Mouse (Mus musculus): ENCODE measurements around the gene Spin2e.
"Not testable (repeated sequence)": the region's sequence is repeated elsewhere in the genome, so short reads cannot be mapped to it uniquely, and the experiment has no call there.

The Spin2e gene

DNA sequence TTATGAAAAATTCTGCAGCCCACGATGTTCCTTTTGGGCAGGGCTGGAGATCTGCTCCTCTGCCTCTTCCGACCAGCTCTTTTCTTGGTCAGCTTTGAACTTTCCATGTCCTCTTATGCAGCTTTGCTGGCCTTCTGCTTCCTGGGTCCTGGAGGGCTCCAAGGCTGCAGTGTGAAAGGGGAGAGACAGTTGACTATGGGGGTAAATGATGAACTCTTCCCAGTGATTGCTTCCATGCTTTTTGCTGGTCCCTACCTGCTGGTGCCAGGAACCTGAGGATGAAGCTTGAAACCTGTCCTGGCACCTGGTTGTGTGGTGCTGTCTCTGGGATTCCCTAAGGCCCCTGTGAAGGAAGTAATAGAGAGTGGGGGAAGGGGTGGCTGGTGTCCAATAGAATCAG lies at the start of gene Spin2e:
Spin2e (minus strand) TSS at position 101 of the 400 bp plus-strand sequence.
- DNase-seq (ENCODE audit: low read depth, low spot score), result not testable (repeated sequence)

DNA sequence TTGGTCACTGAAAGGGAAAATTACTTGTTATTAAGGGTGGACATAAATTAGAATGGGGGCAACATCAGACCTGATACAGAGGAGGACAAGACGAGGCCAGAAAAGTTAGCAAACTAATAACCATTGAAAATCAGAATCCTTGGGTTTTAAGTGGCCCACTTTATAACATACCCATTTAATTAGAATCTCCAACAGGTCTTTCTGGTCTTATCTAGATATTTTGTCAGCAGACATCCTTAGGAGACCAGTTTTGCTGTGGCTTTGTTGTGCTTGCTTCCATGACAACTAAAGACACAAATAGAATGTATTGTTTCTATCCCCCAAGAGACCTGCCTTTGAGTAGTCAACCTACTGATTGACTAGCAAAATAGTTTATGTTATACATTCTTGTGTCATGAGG lies 44.5 kb downstream of the Spin2e start, which contains the start of gene Gm21883:
Gm21883 (minus strand) TSS at position 101 of the 400 bp plus-strand sequence.
- not testable (repeated sequence) for DNase-seq (ENCODE audit: low read depth, low spot score)
